Mouse (Mus musculus) small intestine, adult 2 months (tissue): ENCODE results near the gene Tmem79.
"Not testable (repeated sequence)": the region's sequence is repeated elsewhere in the genome, so short reads cannot be mapped to it uniquely, and the experiment has no call there.

ENCODE experiments used
- CTCF ChIP-seq: fragments of 200-500 bp; IDR thresholded peaks from 2 replicates; pipeline ENCODE4 v1.5.1; 2012; ENCODE audit warnings: low read depth, mild to moderate bottlenecking, control low read depth, inconsistent platforms, low read length, moderate library complexity, mixed read lengths; ENCODE audit not compliant: insufficient replicate concordance, insufficient read length; ENCODE audit errors: extremely low read depth
- POLR2A ChIP-seq: fragments of 200-500 bp; IDR thresholded peaks from 2 replicates; pipeline ENCODE4 v1.6.1; 2012; ENCODE audit warnings: low read depth, mild to moderate bottlenecking, control low read depth, inconsistent platforms, low read length, moderate library complexity

DNA sequence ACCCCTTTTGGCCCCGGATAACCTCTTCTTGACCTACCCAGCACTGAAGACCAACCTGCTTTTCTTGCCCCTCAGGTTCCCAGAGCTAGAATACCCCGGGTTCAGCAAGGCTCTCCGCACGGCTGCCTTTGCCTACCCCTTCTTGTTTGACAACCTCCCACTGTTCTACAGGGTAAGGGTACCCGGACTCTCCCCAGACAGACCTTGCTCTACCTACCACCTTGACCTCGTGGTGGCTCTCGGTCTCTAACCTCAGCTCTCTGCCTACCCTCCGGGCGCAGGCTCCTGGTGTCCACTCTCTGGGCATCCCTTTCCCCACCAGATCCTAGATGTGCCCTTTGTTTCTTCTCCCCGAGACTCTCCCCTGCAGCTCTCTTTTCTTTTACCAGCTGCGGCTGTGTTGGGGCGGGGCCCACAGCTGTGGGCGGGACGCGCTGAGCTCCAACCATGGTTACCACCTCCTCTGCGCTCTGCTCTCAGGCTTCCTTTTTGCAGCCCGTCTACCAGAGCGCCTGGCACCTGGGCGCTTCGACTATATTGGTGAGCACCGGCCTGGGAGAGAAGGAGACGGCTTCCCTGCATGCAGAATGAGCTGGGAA, 31.0 kb upstream of the Tmem79 start:
- not testable (repeated sequence) for TF ChIP-seq CTCF, POLR2A
